Mouse (Mus musculus) lung, embryonic 15.5 days (tissue): ENCODE data around the gene Slc5a5. TPM values are rescaled to one million over a fixed set of nuclear protein-coding genes. Genes with fewer than 3 reads are reported as not detected.

Experiments
- ATAC-seq: fragments of 200-750 bp; cut with Nextera tagmentation; 2 replicates; pipeline ENCODE4 v1.8.0; 2017; ENCODE audit warnings: moderate number of reproducible peaks, borderline replicate concordance; ENCODE audit not compliant: low FRiP score, low TSS enrichment; ENCODE audit errors: extremely low read depth
- H3K27ac ChIP-seq: fragments of 300-500 bp; sonication (generic); 2 replicates; pipeline ENCODE4 v1.5.1; 2015; ENCODE audit warnings: moderate library complexity, mild to moderate bottlenecking, inconsistent platforms
- H3K27me3 ChIP-seq: fragments of 300-500 bp; sonication (generic); 2 replicates; pipeline ENCODE4 v1.6.1; 2015; ENCODE audit warnings: inconsistent platforms
- H3K36me3 ChIP-seq: fragments of 300-500 bp; sonication (generic); 2 replicates; pipeline ENCODE4 v1.6.1; 2015; ENCODE audit warnings: inconsistent platforms
- H3K4me1 ChIP-seq: fragments of 300-500 bp; sonication (generic); 2 replicates; pipeline ENCODE4 v1.6.1; 2015; ENCODE audit warnings: inconsistent platforms
- H3K4me2 ChIP-seq: fragments of 300-500 bp; sonication (generic); 2 replicates; pipeline ENCODE4 v1.6.1; 2015; ENCODE audit warnings: inconsistent platforms, mild to moderate bottlenecking, moderate library complexity
- H3K4me3 ChIP-seq: fragments of 300-500 bp; sonication (generic); 2 replicates; pipeline ENCODE4 v1.5.1; 2015; ENCODE audit warnings: mild to moderate bottlenecking, inconsistent platforms
- H3K9ac ChIP-seq: fragments of 300-500 bp; sonication (generic); 2 replicates; pipeline ENCODE4 v1.6.1; 2015; ENCODE audit warnings: inconsistent platforms
- H3K9me3 ChIP-seq: fragments of 300-500 bp; sonication (generic); 2 replicates; pipeline ENCODE4 v1.6.1; 2016; ENCODE audit warnings: inconsistent platforms
- WGBS: fragments of 180-500 bp; shearing (Covaris S2); methylation state at CpG from one replicate; pipeline ENCODE4 v1.1.7; 2015; 5-methylcytosine and 5-hydroxymethylcytosine counted together
- polyA plus RNA-seq: library from polyadenylated mRNA; unstranded; fragments of >200 nt; fragmentation: Nextera tagmentation; extraction: Ambion mirVana; gene quantifications from 2 replicates; pipeline ENCODE4 v1.2.1, GENCODE M21; 2015

The Slc5a5 gene
- polyA plus RNA-seq, 1 experiment from 2014 or later: 0.25 TPM

GRCm38 (mm10) chr8:70920049-70920922 lies 27.7 kb upstream of the Slc5a5 start:
- no peak overlapping the region for H3K4me3 ChIP-seq
- H3K9ac ChIP-seq: no peak overlapping the region
- H3K36me3 ChIP-seq: peaks cover 39% of the 10 kb centered on the region
- H3K27me3 ChIP-seq: no peaks in the 10 kb centered on the region
- no peaks in the 10 kb centered on the region for H3K9me3 ChIP-seq
- H3K4me2 ChIP-seq: no peak overlapping the region
- 67% methylated on average over 9 of the region's 9 CpGs for WGBS
- no peaks in the 10 kb centered on the region for H3K4me1 ChIP-seq
- no peak overlapping the region for H3K27ac ChIP-seq
- no peak for ATAC-seq

GRCm38 (mm10) chr8:70914704-70915103 lies 22.1 kb upstream of the Slc5a5 start:
- no peaks in the 10 kb centered on the region for H3K4me1 ChIP-seq
- no peaks in the 10 kb centered on the region for H3K27me3 ChIP-seq
- no peak overlapping the region for H3K9ac ChIP-seq
- no peak for ATAC-seq
- no peak overlapping the region for H3K4me3 ChIP-seq
- H3K36me3 ChIP-seq: peaks cover 84% of the 10 kb centered on the region
- WGBS: 90% methylated on average over 17 of the region's 17 CpGs
- H3K27ac ChIP-seq: no peak overlapping the region
- H3K9me3 ChIP-seq: no peaks in the 10 kb centered on the region
- no peak overlapping the region for H3K4me2 ChIP-seq

GRCm38 (mm10) chr8:70913523-70913922 lies 21.0 kb upstream of the Slc5a5 start:
- Histone ChIP-seq H3K27ac (no peak overlapping the region), H3K27me3 (no peaks in the 10 kb centered on the region), H3K4me1 (no peaks in the 10 kb centered on the region), H3K9ac (no peak overlapping the region), H3K9me3 (no peaks in the 10 kb centered on the region), H3K4me3 (no peak overlapping the region), H3K36me3 (peaks cover 77% of the 10 kb centered on the region), H3K4me2 (no peak overlapping the region)
- no peak for ATAC-seq
- 89% methylated on average over 26 of the region's 26 CpGs for WGBS

GRCm38 (mm10) chr8:70912955-70913354 lies 20.4 kb upstream of the Slc5a5 start:
- Histone ChIP-seq H3K9me3 (no peaks in the 10 kb centered on the region), H3K4me3 (no peak overlapping the region), H3K27me3 (no peaks in the 10 kb centered on the region), H3K4me1 (no peaks in the 10 kb centered on the region), H3K27ac (no peak overlapping the region), H3K9ac (no peak overlapping the region), H3K36me3 (peaks cover 72% of the 10 kb centered on the region), H3K4me2 (no peak overlapping the region)
- WGBS: 92% methylated on average over 30 of the region's 30 CpGs
- no peak for ATAC-seq

GRCm38 (mm10) chr8:70911596-70911995 lies 19.0 kb upstream of the Slc5a5 start:
- WGBS: 77% methylated on average over 5 of the region's 5 CpGs
- no peak overlapping the region for H3K4me3 ChIP-seq
- no peak for ATAC-seq
- H3K4me2 ChIP-seq: no peak overlapping the region
- no peaks in the 10 kb centered on the region for H3K27me3 ChIP-seq
- H3K27ac ChIP-seq: no peak overlapping the region
- no peak overlapping the region for H3K9ac ChIP-seq
- H3K9me3 ChIP-seq: no peaks in the 10 kb centered on the region
- H3K36me3 ChIP-seq: peaks cover 58% of the 10 kb centered on the region
- H3K4me1 ChIP-seq: peaks cover 6% of the 10 kb centered on the region

GRCm38 (mm10) chr8:70907518-70907917 lies 15.0 kb upstream of the Slc5a5 start:
- Histone ChIP-seq H3K27ac (no peak overlapping the region), H3K4me2 (no peak overlapping the region), H3K27me3 (no peaks in the 10 kb centered on the region), H3K4me1 (peaks cover 16% of the 10 kb centered on the region), H3K36me3 (peaks cover 18% of the 10 kb centered on the region), H3K9ac (no peak overlapping the region), H3K9me3 (no peaks in the 10 kb centered on the region), H3K4me3 (no peak overlapping the region)
- 81% methylated on average over 2 of the region's 2 CpGs for WGBS
- no peak for ATAC-seq

GRCm38 (mm10) chr8:70905831-70906736 lies 13.5 kb upstream of the Slc5a5 start, which contains the start of gene Map1s:
TSS of gene Map1s (plus strand) at chr8:70905932.
- no peaks in the 10 kb centered on the region for H3K27me3 ChIP-seq
- WGBS: under 1% methylated on average over 86 of the region's 86 CpGs
- peaks cover 16% of the 10 kb centered on the region for H3K4me1 ChIP-seq
- H3K36me3 ChIP-seq: peaks cover 5% of the 10 kb centered on the region
- ATAC-seq: peak; percentile 90
- H3K4me3 ChIP-seq: peak within 1 kb of the TSS; percentile 78
- H3K4me2 ChIP-seq: peak within 1 kb of the TSS; percentile 89
- H3K9me3 ChIP-seq: no peaks in the 10 kb centered on the region
- peak within 1 kb of the TSS; percentile 75 for H3K9ac ChIP-seq
- H3K27ac ChIP-seq: peak within 1 kb of the TSS; percentile 94

GRCm38 (mm10) chr8:70905463-70905830 lies 12.9 kb upstream of the Slc5a5 start:
- WGBS: 12% methylated on average over 8 of the region's 8 CpGs
- H3K4me2 ChIP-seq: peak overlapping the region; percentile 89
- ATAC-seq: peak; percentile 2; the same call in 1 of the 2 replicates
- peaks cover 16% of the 10 kb centered on the region for H3K4me1 ChIP-seq
- peak overlapping the region; percentile 78 for H3K4me3 ChIP-seq
- no peaks in the 10 kb centered on the region for H3K27me3 ChIP-seq
- H3K9me3 ChIP-seq: no peaks in the 10 kb centered on the region
- H3K27ac ChIP-seq: peak overlapping the region; percentile 94
- H3K9ac ChIP-seq: peak overlapping the region; percentile 75
- no peaks in the 10 kb centered on the region for H3K36me3 ChIP-seq

- WGBS: 34% methylated on average over 4 of the region's 4 CpGs
- peak overlapping the region; percentile 94 for H3K27ac ChIP-seq
- no peak overlapping the region for H3K4me3 ChIP-seq
- H3K4me1 ChIP-seq: peaks cover 16% of the 10 kb centered on the region
- H3K36me3 ChIP-seq: no peaks in the 10 kb centered on the region
- no peak for ATAC-seq
- no peak overlapping the region for H3K9ac ChIP-seq
- H3K27me3 ChIP-seq: no peaks in the 10 kb centered on the region
- H3K9me3 ChIP-seq: no peaks in the 10 kb centered on the region
- H3K4me2 ChIP-seq: no peak overlapping the region
These were observed 12.0 kb upstream of the Slc5a5 start for GRCm38 (mm10) chr8:70904532-70904931.

GRCm38 (mm10) chr8:70903582-70903981 lies 11.0 kb upstream of the Slc5a5 start:
- H3K27me3 ChIP-seq: no peaks in the 10 kb centered on the region
- H3K4me1 ChIP-seq: peaks cover 16% of the 10 kb centered on the region
- ATAC-seq: no peak
- no peak overlapping the region for H3K27ac ChIP-seq
- no peak overlapping the region for H3K4me3 ChIP-seq
- H3K9me3 ChIP-seq: no peaks in the 10 kb centered on the region
- H3K9ac ChIP-seq: no peak overlapping the region
- no peaks in the 10 kb centered on the region for H3K36me3 ChIP-seq
- no peak overlapping the region for H3K4me2 ChIP-seq

- Histone ChIP-seq H3K9ac (no peak overlapping the region), H3K4me3 (no peak overlapping the region), H3K27ac (no peak overlapping the region), H3K27me3 (no peaks in the 10 kb centered on the region), H3K4me2 (no peak overlapping the region), H3K36me3 (no peaks in the 10 kb centered on the region), H3K9me3 (no peaks in the 10 kb centered on the region), H3K4me1 (peaks cover 20% of the 10 kb centered on the region)
- no peak for ATAC-seq
- WGBS: 28% methylated on average over 4 of the region's 4 CpGs
These were observed 10.6 kb upstream of the Slc5a5 start for GRCm38 (mm10) chr8:70903112-70903511.

GRCm38 (mm10) chr8:70902211-70902610 lies 9.7 kb upstream of the Slc5a5 start:
- no peak overlapping the region for H3K4me2 ChIP-seq
- no peak overlapping the region for H3K4me3 ChIP-seq
- H3K36me3 ChIP-seq: no peaks in the 10 kb centered on the region
- H3K4me1 ChIP-seq: peaks cover 20% of the 10 kb centered on the region
- no peak overlapping the region for H3K9ac ChIP-seq
- no peak for ATAC-seq
- H3K27me3 ChIP-seq: no peaks in the 10 kb centered on the region
- no peaks in the 10 kb centered on the region for H3K9me3 ChIP-seq
- 25% methylated on average over 5 of the region's 5 CpGs for WGBS
- H3K27ac ChIP-seq: no peak overlapping the region
